Mouse (Mus musculus): ENCODE measurements around the gene Avp. TPM values are rescaled to one million over a fixed set of nuclear protein-coding genes. Genes with fewer than 3 reads are reported as not detected.

Gene Avp
- 0.78 and 1.5 TPM in 2 replicates for total RNA-seq (2014; rRNA removed)
- polyA plus RNA-seq (2015; fragmentation: Nextera tagmentation; extraction: Ambion mirVana), result 0.45 and 0.73 TPM in 2 replicates

- H3K4me3 ChIP-seq (ENCODE audit: low read length), result peak within 1 kb of the TSS; percentile 27; the same call in 1 of the 2 replicates
- TF ChIP-seq CTCF (IDR thresholded peaks at IDR 0.05; ENCODE audit: low read depth), result no peak
- no peak within 1 kb of the TSS for H3K9ac ChIP-seq (replicated peaks; ENCODE audit: low read length)
- DNase-seq (ENCODE audit: low spot score) (no peak), ATAC-seq (no peak)
- 0 out of 2 replicates have a peak, but pooled peaks cover 8% of the 10 kb centered on the region for H3K4me1 ChIP-seq (ENCODE audit: insufficient read depth, low read length)
- peaks cover 41% of the 10 kb centered on the region for H3K27me3 ChIP-seq (ENCODE audit: insufficient read depth, low read length)
- H3K27ac ChIP-seq, result no peak within 1 kb of the TSS
- H3K4me2 ChIP-seq (ENCODE audit: low read depth, low read length), result no peak within 1 kb of the TSS
- no peaks in the 10 kb centered on the region for H3K9me3 ChIP-seq (ENCODE audit: low read length)
- no peaks in the 10 kb centered on the region for H3K36me3 ChIP-seq (ENCODE audit: insufficient read depth, low read length)
- WGBS, result 32% methylated on average over 10 of the region's 10 CpGs
These were observed at the start of gene Avp for GRCm38 (mm10) chr2:130582552-130582951. Avp (minus strand) TSS chr2:130582554.

- Histone ChIP-seq H3K4me3 (ENCODE audit: low read length) (peak within 1 kb of the TSS; percentile 97), H3K36me3 (ENCODE audit: insufficient read depth, low read length) (no peaks in the 10 kb centered on the region), H3K4me2 (ENCODE audit: low read depth, low read length) (peak within 1 kb of the TSS; percentile 97), H3K9me3 (ENCODE audit: low read length) (no peaks in the 10 kb centered on the region), H3K27me3 (ENCODE audit: insufficient read depth, low read length) (no peaks in the 10 kb centered on the region), H3K27ac (peak within 1 kb of the TSS; percentile 80), H3K4me1 (ENCODE audit: insufficient read depth, low read length) (peaks cover 14% of the 10 kb centered on the region), H3K9ac (replicated peaks; ENCODE audit: low read length) (peak within 1 kb of the TSS; percentile 84)
- no peak for TF ChIP-seq CTCF (IDR thresholded peaks at IDR 0.05; ENCODE audit: low read depth)
- ATAC-seq (peak; percentile 82), DNase-seq (ENCODE audit: low spot score) (peak; percentile 94)
- WGBS, result under 1% methylated on average over 25 of the region's 25 CpGs
These were observed 47.5 kb upstream of the Avp start, which contains the start of the genes Fastkd5 and Ubox5 for GRCm38 (mm10) chr2:130629839-130630203. Fastkd5 (minus strand) TSS chr2:130630027. Ubox5 (minus strand) TSS chr2:130630038.

- no peaks in the 10 kb centered on the region for H3K36me3 ChIP-seq (ENCODE audit: insufficient read depth, low read length)
- H3K9me3 ChIP-seq (ENCODE audit: low read length), result no peaks in the 10 kb centered on the region
- whole genome bisulfite sequencing, result 3% methylated on average over 32 of the region's 37 CpGs
- H3K9ac ChIP-seq (replicated peaks; ENCODE audit: low read length), result peak overlapping the region; percentile 84
- H3K4me1 ChIP-seq (ENCODE audit: insufficient read depth, low read length), result peaks cover 11% of the 10 kb centered on the region; the same call in 1 of the 2 replicates
- peak; percentile 48; the same call in 1 of the 2 replicates for ATAC-seq
- H3K27ac ChIP-seq, result peak overlapping the region; percentile 80
- no peaks in the 10 kb centered on the region for H3K27me3 ChIP-seq (ENCODE audit: insufficient read depth, low read length)
- H3K4me3 ChIP-seq (ENCODE audit: low read length), result peak overlapping the region; percentile 97
- peak; percentile 6 for DNase-seq (ENCODE audit: low spot score)
- no peak for TF ChIP-seq CTCF (IDR thresholded peaks at IDR 0.05; ENCODE audit: low read depth)
- H3K4me2 ChIP-seq (ENCODE audit: low read depth, low read length), result peak overlapping the region; percentile 97
These were observed 46.9 kb upstream of the Avp start for GRCm38 (mm10) chr2:130629080-130629838.

GRCm38 (mm10) chr2:130628424-130628823 is 46.1 kb upstream of the Avp start:
- no peaks in the 10 kb centered on the region for H3K36me3 ChIP-seq (ENCODE audit: insufficient read depth, low read length)
- DNase-seq (ENCODE audit: low spot score) (no peak), ATAC-seq (no peak)
- H3K4me3 ChIP-seq (ENCODE audit: low read length), result no peak overlapping the region
- H3K4me1 ChIP-seq (ENCODE audit: insufficient read depth, low read length), result peaks cover 8% of the 10 kb centered on the region; the same call in 1 of the 2 replicates
- no peaks in the 10 kb centered on the region for H3K27me3 ChIP-seq (ENCODE audit: insufficient read depth, low read length)
- no peak overlapping the region for H3K9ac ChIP-seq (replicated peaks; ENCODE audit: low read length)
- H3K9me3 ChIP-seq (ENCODE audit: low read length), result no peaks in the 10 kb centered on the region
- peak; percentile 37 for TF ChIP-seq CTCF (IDR thresholded peaks at IDR 0.05; ENCODE audit: low read depth)
- 60% methylated on average over 3 of the region's 3 CpGs for WGBS
- no peak overlapping the region for H3K27ac ChIP-seq
- peak overlapping the region; percentile 97 for H3K4me2 ChIP-seq (ENCODE audit: low read depth, low read length)

GRCm38 (mm10) chr2:130618972-130619371 is 36.6 kb upstream of the Avp start:
- DNase-seq (ENCODE audit: low spot score), result no peak
- Histone ChIP-seq H3K27ac (no peak overlapping the region), H3K9me3 (ENCODE audit: low read length) (no peaks in the 10 kb centered on the region), H3K4me2 (ENCODE audit: low read depth, low read length) (no peak overlapping the region), H3K36me3 (ENCODE audit: insufficient read depth, low read length) (peaks cover 29% of the 10 kb centered on the region), H3K27me3 (ENCODE audit: insufficient read depth, low read length) (no peaks in the 10 kb centered on the region), H3K4me3 (ENCODE audit: low read length) (no peak overlapping the region), H3K9ac (replicated peaks; ENCODE audit: low read length) (no peak overlapping the region), H3K4me1 (ENCODE audit: insufficient read depth, low read length) (no peaks in the 10 kb centered on the region)
- TF ChIP-seq CTCF (IDR thresholded peaks at IDR 0.05; ENCODE audit: low read depth), result no peak
- WGBS, result 97% methylated on average over 7 of the region's 7 CpGs
- ATAC-seq, result no peak

- Histone ChIP-seq H3K27ac (no peak overlapping the region), H3K4me2 (ENCODE audit: low read depth, low read length) (no peak overlapping the region), H3K9ac (replicated peaks; ENCODE audit: low read length) (no peak overlapping the region), H3K27me3 (ENCODE audit: insufficient read depth, low read length) (no peaks in the 10 kb centered on the region), H3K9me3 (ENCODE audit: low read length) (no peaks in the 10 kb centered on the region), H3K4me3 (ENCODE audit: low read length) (no peak overlapping the region), H3K4me1 (ENCODE audit: insufficient read depth, low read length) (no peaks in the 10 kb centered on the region), H3K36me3 (ENCODE audit: insufficient read depth, low read length) (peaks cover 15% of the 10 kb centered on the region)
- TF ChIP-seq CTCF (IDR thresholded peaks at IDR 0.05; ENCODE audit: low read depth), result peak; percentile 55
- ATAC-seq, result no peak
- DNase-seq (ENCODE audit: low spot score), result peak; percentile 31
- 62% methylated on average over 3 of the region's 3 CpGs for WGBS
These were observed 30.7 kb upstream of the Avp start for GRCm38 (mm10) chr2:130613091-130613490.

GRCm38 (mm10) chr2:130602195-130602594 is 19.8 kb upstream of the Avp start:
- 71% methylated on average over 4 of the region's 4 CpGs for WGBS
- H3K4me3 ChIP-seq (ENCODE audit: low read length), result no peak overlapping the region
- ATAC-seq (no peak), DNase-seq (ENCODE audit: low spot score) (no peak)
- no peak overlapping the region for H3K27ac ChIP-seq
- H3K36me3 ChIP-seq (ENCODE audit: insufficient read depth, low read length), result peaks cover 33% of the 10 kb centered on the region
- no peaks in the 10 kb centered on the region for H3K9me3 ChIP-seq (ENCODE audit: low read length)
- TF ChIP-seq CTCF (IDR thresholded peaks at IDR 0.05; ENCODE audit: low read depth), result no peak
- no peak overlapping the region for H3K4me2 ChIP-seq (ENCODE audit: low read depth, low read length)
- no peaks in the 10 kb centered on the region for H3K4me1 ChIP-seq (ENCODE audit: insufficient read depth, low read length)
- no peak overlapping the region for H3K9ac ChIP-seq (replicated peaks; ENCODE audit: low read length)
- no peaks in the 10 kb centered on the region for H3K27me3 ChIP-seq (ENCODE audit: insufficient read depth, low read length)
